ENCODE assay signal across 8 mouse cellular contexts in the genomic region with DNA sequence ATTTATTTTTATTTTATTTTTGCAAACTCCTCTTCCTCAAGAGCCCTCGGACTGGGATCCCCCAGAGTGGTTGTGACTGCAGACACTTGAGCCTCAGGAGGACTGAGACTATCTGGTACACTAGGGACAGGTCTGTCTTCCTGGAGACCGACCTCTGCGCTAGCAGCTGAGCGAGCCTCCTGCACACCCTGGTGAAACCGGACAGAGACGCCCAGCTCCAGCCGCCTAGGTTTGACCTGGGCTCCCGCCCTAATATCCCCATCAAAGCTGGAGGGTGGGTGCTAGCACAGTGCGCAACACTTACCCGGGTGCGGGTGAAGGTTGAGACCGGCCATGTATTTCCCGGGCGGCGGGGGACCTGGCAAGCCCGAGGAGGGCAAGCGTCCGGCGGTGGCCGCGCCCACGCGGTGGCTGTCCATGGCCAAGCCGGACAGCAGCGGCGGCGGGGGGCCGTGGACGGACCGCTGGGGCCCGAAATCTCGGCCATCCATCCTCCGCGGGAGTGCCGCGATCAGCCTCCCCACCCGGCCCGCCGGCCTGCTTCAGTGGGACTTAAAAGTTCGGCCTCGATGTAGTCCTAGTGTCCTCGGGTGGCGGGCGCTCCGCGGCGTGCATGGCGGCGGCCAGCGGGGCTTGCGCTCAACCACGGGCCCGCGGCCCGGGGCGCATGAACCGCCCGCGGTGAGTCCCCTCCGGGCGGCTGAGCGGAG. TPM values are rescaled to one million over a fixed set of nuclear protein-coding genes. Genes with fewer than 3 reads are reported as not detected.
A peak's percentile ranks its signal among the peaks of the same experiment; 100 is the strongest.
DNase-seq lines count a peak whose midpoint lies in the region; ATAC-seq and TF ChIP-seq lines count a peak whose summit lies in the region.

No protein-coding gene starts in this region.

- peak overlapping the region; percentile 100 for H3K27ac ChIP-seq in bone marrow macrophage, adult 2 months (ENCODE audit: insufficient read depth, low read depth, low read length)
- H3K27ac ChIP-seq in forebrain, postnatal 0 days (ENCODE audit: low read depth, low read length), result peak overlapping the region; percentile 100
- H3K27ac ChIP-seq in hindbrain, embryonic 13.5 days, result peak overlapping the region; percentile 100
- peak overlapping the region; percentile 100 for H3K27ac ChIP-seq in limb, embryonic 15.5 days

- H3K9ac ChIP-seq in forebrain, postnatal 0 days, result peak overlapping the region; percentile 100
- peak overlapping the region; percentile 100 for H3K9ac ChIP-seq in hindbrain, embryonic 13.5 days
- peak overlapping the region; percentile 100 for H3K9ac ChIP-seq in limb, embryonic 15.5 days

- peak overlapping the region; percentile 94 for H3K4me3 ChIP-seq in bone marrow macrophage, adult 2 months (ENCODE audit: insufficient read depth, low read length)
- H3K4me3 ChIP-seq in forebrain, postnatal 0 days (ENCODE audit: low read depth, low read length), result peak overlapping the region; percentile 83
- H3K4me3 ChIP-seq in hindbrain, embryonic 13.5 days, result peak overlapping the region; percentile 99
- peak overlapping the region; percentile 67 for H3K4me3 ChIP-seq in limb, embryonic 15.5 days

- peak overlapping the region; percentile 93 for H3K4me2 ChIP-seq in forebrain, postnatal 0 days (ENCODE audit: low read depth)
- peak overlapping the region; percentile 92 for H3K4me2 ChIP-seq in hindbrain, embryonic 13.5 days
- H3K4me2 ChIP-seq in limb, embryonic 15.5 days, result peak overlapping the region; percentile 76

- TF ChIP-seq CTCF in bone marrow macrophage, adult 2 months (IDR thresholded peaks at IDR 0.05; ENCODE audit: low read depth, low read length), result no peak
- no peak for TF ChIP-seq CTCF in forebrain, postnatal 0 days (IDR thresholded peaks at IDR 0.05; ENCODE audit: low read depth)

- no peak for ATAC-seq in forebrain, postnatal 0 days
- ATAC-seq in hindbrain, embryonic 13.5 days (ENCODE audit: low FRiP score), result no peak
- ATAC-seq in limb, embryonic 15.5 days (ENCODE audit: insufficient number of reproducible peaks, low FRiP score, low TSS enrichment, low read depth), result no peak

- 3% methylated on average over 62 of the region's 62 CpGs for WGBS in forebrain, postnatal 0 days
- under 1% methylated on average over 46 of the region's 62 CpGs for WGBS in hindbrain, embryonic 13.5 days
- under 1% methylated on average over 61 of the region's 62 CpGs for WGBS in limb, embryonic 15.5 days

- H3K9me3 ChIP-seq in forebrain, postnatal 0 days (ENCODE audit: low read length), result no peaks in the 10 kb centered on the region
- no peaks in the 10 kb centered on the region for H3K9me3 ChIP-seq in hindbrain, embryonic 13.5 days
- H3K9me3 ChIP-seq in limb, embryonic 15.5 days, result no peaks in the 10 kb centered on the region

- peak; percentile 34 to 38 for DNase-seq in layer of hippocampus, postnatal 36 days
- no peak for DNase-seq in layer of hippocampus, adult 9-11 months
- no peak for DNase-seq in forebrain, postnatal 0 days
- peak; percentile 39 for DNase-seq in naive thymus-derived CD4-positive, alpha-beta T cell, adult 2 months (ENCODE audit: low read depth)
- peak; percentile 38 to 45 for DNase-seq in urinary bladder, postnatal 36 days (ENCODE audit: low spot score in 2 of 2)

- peaks cover 14% of the 10 kb centered on the region for H3K4me1 ChIP-seq in bone marrow macrophage, adult 2 months (ENCODE audit: control insufficient read depth, insufficient read depth, low read length)
- H3K4me1 ChIP-seq in forebrain, postnatal 0 days (ENCODE audit: insufficient read depth), result peaks cover 23% of the 10 kb centered on the region
- peaks cover 38% of the 10 kb centered on the region for H3K4me1 ChIP-seq in hindbrain, embryonic 13.5 days (replicated peaks)
- H3K4me1 ChIP-seq in limb, embryonic 15.5 days, result peaks cover 41% of the 10 kb centered on the region

- H3K36me3 ChIP-seq in forebrain, postnatal 0 days (ENCODE audit: insufficient read depth), result peaks cover 4% of the 10 kb centered on the region
- peaks cover 13% of the 10 kb centered on the region for H3K36me3 ChIP-seq in hindbrain, embryonic 13.5 days
- no peaks in the 10 kb centered on the region for H3K36me3 ChIP-seq in limb, embryonic 15.5 days

- H3K27me3 ChIP-seq in forebrain, postnatal 0 days (ENCODE audit: insufficient read depth, low read length), result no peaks in the 10 kb centered on the region
- H3K27me3 ChIP-seq in hindbrain, embryonic 13.5 days, result no peaks in the 10 kb centered on the region
- H3K27me3 ChIP-seq in limb, embryonic 15.5 days, result no peaks in the 10 kb centered on the region

- no peak for TF ChIP-seq POLR2A in bone marrow macrophage, adult 2 months (IDR thresholded peaks at IDR 0.05; ENCODE audit: borderline replicate concordance, low read depth, low read length)

RNA-seq across cellular contexts. Expression of gene Tnrc18, which starts 2.6 kb away (rescaled TPM):
- total RNA-seq in layer of hippocampus, postnatal 36 days (2021), result 100 to 1,000 TPM; 146 to 156 TPM
- 57.3 and 64.5 TPM in 2 replicates for polyA plus RNA-seq in bone marrow macrophage, adult 2 months (2012; ENCODE audit: insufficient read depth, insufficient read length, missing spikeins)
- total RNA-seq in forebrain, postnatal 0 days (2014; rRNA removed), result 99.7 and 116 TPM in 2 replicates
- polyA plus RNA-seq in forebrain, postnatal 0 days (2015; fragmentation: Nextera tagmentation; extraction: Ambion mirVana), result 14.9 and 23.4 TPM in 2 replicates
- polyA plus RNA-seq in hindbrain, embryonic 13.5 days (2015; fragmentation: Nextera tagmentation; extraction: Ambion mirVana), result 33.1 and 35.8 TPM in 2 replicates
- polyA plus RNA-seq in limb, embryonic 15.5 days (2015; fragmentation: Nextera tagmentation; extraction: Ambion mirVana), result 25.1 and 32.0 TPM in 2 replicates

Comparison
In these comparisons a context has a peak if more than half of its experiments do, and no peak if none do; other contexts are left out.
1. DNase-seq: peak in layer of hippocampus, postnatal 36 days (2 of 2), naive thymus-derived CD4-positive, alpha-beta T cell, adult 2 months (single experiment) and urinary bladder, postnatal 36 days (2 of 2); none in layer of hippocampus, adult 9-11 months (single experiment) and forebrain, postnatal 0 days (single experiment).
2. Peak in every context shown above with its lines, with median percentiles within 50 percentile points of each other: H3K27ac ChIP-seq, H3K4me3 ChIP-seq, H3K4me2 ChIP-seq and H3K9ac ChIP-seq.